Mouse (Mus musculus) intestine, embryonic 14.5 days (tissue): Measurements from ENCODE around the gene Gna11. TPM values are rescaled to one million over a fixed set of nuclear protein-coding genes. Genes with fewer than 3 reads are reported as not detected.
A peak's percentile ranks its signal among the peaks of the same experiment; 100 is the strongest.

Experiments
- ATAC-seq: fragments of 200-750 bp; cut with Nextera tagmentation; replicated peaks from 2 replicates; pipeline ENCODE4 v1.8.0; 2017; ENCODE audit warnings: low read depth, moderate number of reproducible peaks, moderate TSS enrichment, moderate library complexity; ENCODE audit not compliant: low FRiP score, low TSS enrichment
- DNase-seq: peaks from one replicate; pipeline ENCODE4 v3.0.0-alpha.2; 2018; ENCODE audit warnings: low spot score
- H3K27ac ChIP-seq: fragments of 300-500 bp; sonication (generic); 2 replicates; pipeline ENCODE4 v1.5.1; 2014; ENCODE audit warnings: low read depth, mild to moderate bottlenecking, control low read depth
- H3K27me3 ChIP-seq: fragments of 300-500 bp; sonication (generic); replicated peaks from 2 replicates; pipeline ENCODE4 v1.6.1; 2014; ENCODE audit warnings: low read length, control low read depth; ENCODE audit not compliant: control insufficient read depth, insufficient read depth
- H3K36me3 ChIP-seq: fragments of 300-500 bp; sonication (generic); 2 replicates; pipeline ENCODE4 v1.6.1; 2014; ENCODE audit warnings: low read length, control low read depth; ENCODE audit not compliant: control insufficient read depth, insufficient read depth
- H3K4me1 ChIP-seq: fragments of 300-500 bp; sonication (generic); replicated peaks from 2 replicates; pipeline ENCODE4 v1.6.1; 2014; ENCODE audit warnings: low read length, control low read depth, mixed read lengths; ENCODE audit not compliant: control insufficient read depth, insufficient read depth
- H3K4me2 ChIP-seq: fragments of 300-500 bp; sonication (generic); 2 replicates; pipeline ENCODE4 v1.6.1; 2014; ENCODE audit warnings: low read length
- H3K4me3 ChIP-seq: fragments of 300-500 bp; sonication (generic); 2 replicates; pipeline ENCODE4 v1.5.1; 2014; ENCODE audit warnings: low read depth, low read length, control low read depth, mixed read lengths
- H3K9ac ChIP-seq: fragments of 300-500 bp; sonication (generic); 2 replicates; pipeline ENCODE4 v1.6.1; 2014; ENCODE audit warnings: mild to moderate bottlenecking, low read length
- H3K9me3 ChIP-seq: fragments of 300-500 bp; sonication (generic); 2 replicates; pipeline ENCODE4 v1.6.1; 2016; ENCODE audit warnings: low read length, control low read depth; ENCODE audit not compliant: control insufficient read depth
- WGBS: fragments of 180-500 bp; shearing (Covaris S2); extraction: QIAGEN DNeasy Blood & Tissue Kit; methylation state at CpG from one replicate; pipeline ENCODE4 v1.1.7; 2014; 5-methylcytosine and 5-hydroxymethylcytosine counted together
- polyA plus RNA-seq: library from polyadenylated mRNA; unstranded; fragments of >200 nt; fragmentation: Nextera tagmentation; extraction: Ambion mirVana; gene quantifications from 2 replicates; pipeline ENCODE4 v1.2.1, GENCODE M21; 2014

The Gna11 gene
- polyA plus RNA-seq, 1 experiment from 2014 or later: 171 TPM

DNA sequence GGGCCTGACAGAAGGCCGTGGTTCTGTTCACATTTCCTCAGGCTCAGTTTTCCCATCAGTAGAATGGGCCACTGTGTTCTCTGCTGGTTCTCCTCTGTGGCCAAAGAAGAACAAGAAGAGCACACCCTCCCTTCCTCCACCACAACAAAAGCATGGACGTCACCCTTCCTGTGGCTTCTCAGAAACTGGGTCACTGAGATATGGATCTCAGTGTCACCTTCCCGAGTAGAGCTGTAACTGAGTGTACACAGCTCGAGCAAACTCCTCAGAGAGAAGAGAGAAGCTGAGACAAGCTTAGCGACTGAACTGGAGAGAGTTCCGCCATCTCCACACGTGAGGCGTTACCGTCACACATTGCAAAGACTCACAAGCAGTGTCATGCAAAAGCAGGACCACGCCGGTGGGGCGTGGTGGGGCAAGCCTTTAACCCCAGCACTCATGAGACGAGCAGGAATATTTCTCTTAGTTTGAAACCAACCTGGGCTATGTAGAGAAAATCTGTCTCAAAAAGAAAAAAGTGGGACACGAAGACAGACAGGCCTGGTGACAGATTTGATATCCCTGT, 34.7 kb downstream of the Gna11 start:
- H3K27ac ChIP-seq: no peak overlapping the region
- H3K9ac ChIP-seq: no peak overlapping the region
- no peak for DNase-seq
- WGBS: 75% methylated on average over 14 of the region's 14 CpGs
- no peaks in the 10 kb centered on the region for H3K4me1 ChIP-seq
- H3K27me3 ChIP-seq: 0 out of 2 replicates have a peak, but pooled peaks cover 2% of the 10 kb centered on the region
- no peak overlapping the region for H3K4me3 ChIP-seq
- no peak overlapping the region for H3K4me2 ChIP-seq
- no peaks in the 10 kb centered on the region for H3K36me3 ChIP-seq
- ATAC-seq: no peak
- 0 out of 2 replicates have a peak, but pooled peaks cover 3% of the 10 kb centered on the region for H3K9me3 ChIP-seq

DNA sequence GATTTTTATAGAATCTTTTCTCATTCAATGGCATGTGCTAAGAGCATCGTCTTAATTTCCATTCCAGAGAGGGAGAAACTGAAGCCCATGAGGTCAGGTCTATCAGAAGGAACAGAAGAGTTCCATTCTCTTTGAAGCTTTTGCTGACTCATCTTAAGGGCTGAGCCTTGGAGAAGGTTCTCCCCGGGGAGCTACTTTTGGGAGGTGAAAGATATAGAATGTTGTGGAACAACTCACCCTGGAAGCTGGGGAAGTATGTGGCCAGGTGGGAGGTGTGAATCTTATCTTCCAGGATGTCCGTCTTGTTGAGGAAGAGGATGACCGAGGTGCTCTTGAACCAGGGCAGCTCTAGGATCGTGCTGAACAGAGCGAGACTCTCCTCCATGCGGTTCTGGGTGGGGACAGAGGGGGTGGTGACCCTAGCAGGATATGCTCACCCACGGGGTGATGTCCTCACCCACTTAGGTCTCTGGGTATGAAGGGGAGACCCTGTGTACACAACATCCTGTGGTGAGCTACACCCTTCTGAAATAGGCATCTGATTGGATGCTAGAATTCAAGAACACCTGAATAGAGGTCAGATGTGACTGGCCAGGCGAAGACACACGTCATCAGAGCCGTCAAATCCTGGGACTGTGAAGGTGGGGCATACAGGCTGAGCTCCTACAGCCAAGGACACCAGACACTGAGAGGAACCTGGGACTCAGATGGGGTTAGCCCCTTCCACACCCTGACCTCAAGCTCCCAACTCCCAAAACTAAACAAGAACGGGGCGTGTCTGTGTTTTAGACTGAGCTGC, 37.1 kb downstream of the Gna11 start:
- ATAC-seq (no peak), DNase-seq (no peak)
- H3K9ac ChIP-seq: no peak overlapping the region
- 69% methylated on average over 13 of the region's 13 CpGs for WGBS
- H3K4me2 ChIP-seq: no peak overlapping the region
- H3K36me3 ChIP-seq: no peaks in the 10 kb centered on the region
- H3K27me3 ChIP-seq: 0 out of 2 replicates have a peak, but pooled peaks cover 7% of the 10 kb centered on the region
- H3K27ac ChIP-seq: no peak overlapping the region
- no peaks in the 10 kb centered on the region for H3K4me1 ChIP-seq
- no peak overlapping the region for H3K4me3 ChIP-seq
- no peaks in the 10 kb centered on the region for H3K9me3 ChIP-seq

GRCm38 (mm10) chr10:81507095-81507494, 37.9 kb downstream of the Gna11 start:
- ATAC-seq: no peak
- Histone ChIP-seq H3K9me3 (no peaks in the 10 kb centered on the region), H3K4me3 (no peak overlapping the region), H3K36me3 (no peaks in the 10 kb centered on the region), H3K9ac (no peak overlapping the region), H3K4me2 (no peak overlapping the region), H3K27ac (no peak overlapping the region), H3K27me3 (0 out of 2 replicates have a peak, but pooled peaks cover 7% of the 10 kb centered on the region), H3K4me1 (no peaks in the 10 kb centered on the region)
- 36% methylated on average over 6 of the region's 6 CpGs for WGBS
- DNase-seq: no peak

- Histone ChIP-seq H3K9me3 (no peaks in the 10 kb centered on the region), H3K9ac (no peak overlapping the region), H3K4me2 (no peak overlapping the region), H3K4me1 (no peaks in the 10 kb centered on the region), H3K36me3 (no peaks in the 10 kb centered on the region), H3K27me3 (0 out of 2 replicates have a peak, but pooled peaks cover 5% of the 10 kb centered on the region), H3K27ac (no peak overlapping the region), H3K4me3 (no peak overlapping the region)
- ATAC-seq (no peak), DNase-seq (no peak)
- 67% methylated on average over 15 of the region's 15 CpGs for WGBS
These were observed 39.9 kb downstream of the Gna11 start for GRCm38 (mm10) chr10:81505016-81505664.

GRCm38 (mm10) chr10:81502658-81503057, 42.3 kb downstream of the Gna11 start:
- H3K9me3 ChIP-seq: no peaks in the 10 kb centered on the region
- DNase-seq: peak; percentile 98
- no peak overlapping the region for H3K27ac ChIP-seq
- peak overlapping the region; percentile 62 for H3K4me2 ChIP-seq
- no peak overlapping the region; the same call in 1 of the 2 replicates for H3K9ac ChIP-seq
- H3K27me3 ChIP-seq: 0 out of 2 replicates have a peak, but pooled peaks cover 5% of the 10 kb centered on the region
- peak overlapping the region; percentile 25 for H3K4me3 ChIP-seq
- 9% methylated on average over 36 of the region's 36 CpGs for WGBS
- ATAC-seq: peak; percentile 47
- H3K36me3 ChIP-seq: no peaks in the 10 kb centered on the region
- no peaks in the 10 kb centered on the region for H3K4me1 ChIP-seq

DNA sequence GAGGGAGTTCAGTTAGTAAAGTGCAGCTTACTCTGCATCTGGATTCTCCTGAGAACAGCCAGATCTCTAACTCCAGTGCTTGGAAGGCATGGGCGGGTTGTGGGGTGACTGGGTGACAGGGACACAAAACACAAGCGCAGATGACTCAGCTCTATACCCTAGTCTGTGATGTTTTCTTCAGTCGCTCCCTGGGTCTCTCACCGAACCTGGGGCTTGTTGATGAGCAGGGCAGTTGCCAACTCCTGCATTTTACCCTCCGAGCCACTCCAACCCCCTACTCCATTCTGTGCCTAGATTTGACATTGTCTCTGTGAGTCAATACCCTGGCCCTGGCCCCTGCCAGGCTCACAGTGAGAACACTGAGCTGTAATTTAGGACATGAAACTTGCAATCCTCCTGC, 43.1 kb downstream of the Gna11 start:
- ATAC-seq (no peak), DNase-seq (no peak)
- Histone ChIP-seq H3K4me3 (no peak overlapping the region), H3K4me2 (no peak overlapping the region), H3K9ac (no peak overlapping the region), H3K27me3 (0 out of 2 replicates have a peak, but pooled peaks cover 5% of the 10 kb centered on the region), H3K36me3 (no peaks in the 10 kb centered on the region), H3K4me1 (peaks cover 2% of the 10 kb centered on the region; the same call in 1 of the 2 replicates), H3K27ac (no peak overlapping the region), H3K9me3 (no peaks in the 10 kb centered on the region)
- WGBS: 78% methylated on average over 5 of the region's 5 CpGs

DNA sequence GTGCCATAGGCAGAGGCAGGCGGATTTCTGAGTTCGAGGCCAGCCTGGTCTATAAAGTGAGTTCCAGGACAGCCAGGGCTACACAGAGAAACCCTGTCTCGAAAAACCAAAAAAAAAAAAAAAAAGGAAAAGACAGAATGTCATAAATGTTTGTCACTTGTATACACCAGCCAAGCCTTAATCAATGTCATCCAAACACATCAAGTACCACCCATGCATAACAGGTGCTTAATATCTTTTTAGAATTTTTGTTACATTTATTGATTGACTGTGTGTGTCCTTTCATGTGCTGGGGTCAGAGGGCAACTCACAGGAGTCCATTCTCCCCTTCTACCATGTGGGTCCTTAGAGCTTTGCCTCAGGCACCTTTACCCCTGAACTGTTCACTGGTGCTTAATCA, 45.0 kb downstream of the Gna11 start, which contains the start of gene S1pr4:
TSS of gene S1pr4 (minus strand) at position 101 of the 400 bp plus-strand sequence.
- WGBS: 85% methylated on average over 2 of the region's 3 CpGs
- Histone ChIP-seq H3K9me3 (no peaks in the 10 kb centered on the region), H3K9ac (no peak within 1 kb of the TSS), H3K36me3 (no peaks in the 10 kb centered on the region), H3K4me3 (no peak within 1 kb of the TSS), H3K27ac (no peak within 1 kb of the TSS), H3K4me1 (peaks cover 8% of the 10 kb centered on the region), H3K4me2 (no peak within 1 kb of the TSS), H3K27me3 (0 out of 2 replicates have a peak, but pooled peaks cover 5% of the 10 kb centered on the region)
- ATAC-seq: no peak
- DNase-seq: no peak

DNA sequence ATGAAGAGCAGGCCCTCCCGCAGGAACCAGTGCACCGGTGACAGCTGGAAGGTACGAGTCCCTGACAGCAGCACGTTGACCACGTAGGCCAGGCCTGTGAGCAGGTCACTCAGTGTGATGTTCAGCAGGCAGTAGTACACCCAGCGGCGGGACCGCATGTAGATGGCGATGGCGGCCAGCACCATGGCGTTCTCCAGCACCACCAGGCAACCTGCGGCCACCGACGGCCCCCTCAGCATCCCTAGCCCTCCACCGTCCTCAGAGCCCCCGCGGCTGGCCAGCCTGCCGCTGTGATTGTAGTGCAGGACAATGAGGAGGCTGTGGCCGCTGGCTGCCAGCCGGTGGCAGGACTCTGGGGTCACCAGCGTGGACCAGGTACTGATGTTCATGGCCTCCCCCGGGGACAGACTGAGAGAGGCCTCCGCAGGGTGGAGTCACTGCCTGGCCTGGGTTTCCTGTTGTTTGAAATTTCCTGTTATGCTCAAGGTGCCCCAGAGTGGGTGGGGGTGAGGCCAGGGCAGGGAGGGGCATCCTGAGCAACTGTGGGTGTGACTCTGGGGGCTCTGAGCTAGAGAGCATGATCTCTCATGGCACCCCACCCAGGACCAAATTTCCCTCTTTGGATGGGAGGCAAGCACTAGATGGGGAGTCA, 45.6 kb downstream of the Gna11 start:
- H3K4me1 ChIP-seq: peaks cover 14% of the 10 kb centered on the region
- no peaks in the 10 kb centered on the region for H3K9me3 ChIP-seq
- no peak overlapping the region for H3K9ac ChIP-seq
- no peak overlapping the region for H3K4me2 ChIP-seq
- no peak for ATAC-seq
- no peak for DNase-seq
- 72% methylated on average over 23 of the region's 23 CpGs for WGBS
- no peaks in the 10 kb centered on the region for H3K36me3 ChIP-seq
- no peak overlapping the region for H3K27ac ChIP-seq
- H3K4me3 ChIP-seq: no peak overlapping the region
- 0 out of 2 replicates have a peak, but pooled peaks cover 5% of the 10 kb centered on the region for H3K27me3 ChIP-seq
